Mouse (Mus musculus) forebrain, embryonic 16.5 days (tissue): ENCODE measurements at regions not wholly inside any gene's neighbourhood (a gene's known extent, or its start where the extent isn't known, plus 50 kb on each side); places are given as distances from the start of the nearest gene placed in this dataset.

Experiments used
- ATAC-seq: fragments of 200-750 bp; cut with Nextera tagmentation; 2 replicates; pipeline ENCODE4 v1.8.0; 2017; ENCODE audit warnings: mild to moderate bottlenecking, moderate library complexity
- H3K27ac ChIP-seq: fragments of 300-500 bp; sonication (generic); 2 replicates; pipeline ENCODE4 v1.5.1; 2014; ENCODE audit warnings: low read length, control low read depth
- H3K27me3 ChIP-seq: fragments of 300-500 bp; sonication (generic); replicated peaks from 2 replicates; pipeline ENCODE4 v1.6.1; 2014; ENCODE audit warnings: low read length; ENCODE audit not compliant: control insufficient read depth, insufficient read depth
- H3K36me3 ChIP-seq: fragments of 300-500 bp; sonication (generic); 2 replicates; pipeline ENCODE4 v1.6.1; 2014; ENCODE audit not compliant: control insufficient read depth, insufficient read depth
- H3K4me1 ChIP-seq: fragments of 300-500 bp; sonication (generic); replicated peaks from 2 replicates; pipeline ENCODE4 v1.6.1; 2014; ENCODE audit warnings: low read length; ENCODE audit not compliant: control insufficient read depth, insufficient read depth
- H3K4me2 ChIP-seq: fragments of 300-500 bp; sonication (generic); 2 replicates; pipeline ENCODE4 v1.6.1; 2014; ENCODE audit warnings: mild to moderate bottlenecking, low read length, control low read depth
- H3K4me3 ChIP-seq: fragments of 300-500 bp; sonication (generic); replicated peaks from 2 replicates; pipeline ENCODE4 v1.5.1; 2014; ENCODE audit warnings: mild to moderate bottlenecking, low read length, control low read depth
- H3K9ac ChIP-seq: fragments of 300-500 bp; sonication (generic); replicated peaks from 2 replicates; pipeline ENCODE4 v1.6.1; 2014; ENCODE audit warnings: low read depth, low read length, control low read depth
- H3K9me3 ChIP-seq: fragments of 300-500 bp; sonication (generic); 2 replicates; pipeline ENCODE4 v1.6.1; 2016; ENCODE audit warnings: low read length; ENCODE audit not compliant: control insufficient read depth
- WGBS: fragments of 180-500 bp; shearing (Covaris S2); extraction: QIAGEN DNeasy Blood & Tissue Kit; methylation state at CpG from one replicate; pipeline ENCODE4 v1.1.7; 2014; 5-methylcytosine and 5-hydroxymethylcytosine counted together

GRCm38 (mm10) chr1:159433521-159433920, 90.0 kb upstream of the Tnr start:
- no peaks in the 10 kb centered on the region for H3K27me3 ChIP-seq
- H3K9me3 ChIP-seq = no peaks in the 10 kb centered on the region
- WGBS = 95% methylated on average over 4 of the region's 4 CpGs
- no peak overlapping the region for H3K27ac ChIP-seq
- no peaks in the 10 kb centered on the region for H3K4me1 ChIP-seq
- ATAC-seq = no peak
- H3K36me3 ChIP-seq = no peaks in the 10 kb centered on the region
- H3K9ac ChIP-seq = no peak overlapping the region
- no peak overlapping the region for H3K4me2 ChIP-seq
- no peak overlapping the region for H3K4me3 ChIP-seq

DNA sequence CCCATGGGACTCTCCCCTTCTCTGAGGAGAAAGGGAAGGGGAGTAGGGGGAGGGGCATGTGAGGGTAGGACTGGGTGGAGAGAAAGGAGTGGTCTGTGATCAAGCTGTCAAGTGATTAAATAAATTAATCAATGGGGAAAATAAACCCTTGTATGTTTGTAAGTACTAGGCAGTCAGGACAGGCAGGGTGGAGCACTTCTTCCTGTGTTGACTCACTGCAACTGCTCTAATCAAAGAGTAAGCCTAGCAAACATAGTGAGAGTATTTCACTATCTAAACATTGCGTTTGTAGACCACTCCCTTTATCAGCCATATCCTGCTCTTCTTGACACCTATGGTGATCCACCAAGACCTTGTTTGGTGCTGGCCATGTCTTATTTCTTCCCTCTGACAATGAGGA, 82.8 kb upstream of the Tnr start:
- no peaks in the 10 kb centered on the region for H3K36me3 ChIP-seq
- no peaks in the 10 kb centered on the region for H3K9me3 ChIP-seq
- WGBS = 71% methylated on average over 1 of the region's 1 CpGs
- ATAC-seq = no peak
- H3K4me1 ChIP-seq = peaks cover 5% of the 10 kb centered on the region
- H3K4me2 ChIP-seq = no peak overlapping the region
- H3K27ac ChIP-seq = no peak overlapping the region
- no peak overlapping the region for H3K4me3 ChIP-seq
- no peaks in the 10 kb centered on the region for H3K27me3 ChIP-seq
- no peak overlapping the region for H3K9ac ChIP-seq

GRCm38 (mm10) chr1:159444093-159444492, 79.5 kb upstream of the Tnr start:
- Histone ChIP-seq H3K4me3 (no peak overlapping the region), H3K4me1 (peaks cover 5% of the 10 kb centered on the region), H3K4me2 (no peak overlapping the region), H3K27ac (no peak overlapping the region), H3K9ac (no peak overlapping the region), H3K36me3 (no peaks in the 10 kb centered on the region), H3K9me3 (no peaks in the 10 kb centered on the region), H3K27me3 (no peaks in the 10 kb centered on the region)
- 73% methylated on average over 1 of the region's 1 CpGs for WGBS
- no peak for ATAC-seq

DNA sequence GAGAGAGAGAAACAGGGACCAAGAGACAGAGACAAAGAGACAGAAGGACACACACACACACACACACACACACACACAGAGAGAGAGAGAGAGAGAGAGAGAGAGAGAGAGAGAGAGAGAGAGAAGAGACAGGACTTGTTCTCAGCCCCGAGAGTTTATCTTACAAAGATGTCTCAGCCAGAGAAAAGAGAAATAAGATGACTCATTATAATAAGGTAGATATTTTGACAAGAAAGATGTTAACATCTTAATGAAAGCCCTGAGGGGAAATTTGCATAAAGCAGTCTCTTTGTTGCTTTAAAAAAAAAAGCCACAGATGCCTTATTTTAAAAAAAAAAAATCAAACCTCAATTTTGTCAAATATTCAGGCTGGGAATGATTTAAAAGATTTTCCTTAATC, 78.1 kb upstream of the Tnr start:
- no peaks in the 10 kb centered on the region for H3K36me3 ChIP-seq
- H3K27ac ChIP-seq = peak overlapping the region; percentile 47; the same call in 1 of the 2 replicates
- H3K4me1 ChIP-seq = peaks cover 5% of the 10 kb centered on the region
- peak; percentile 51 for ATAC-seq
- H3K4me3 ChIP-seq = no peak overlapping the region
- no peak overlapping the region for H3K4me2 ChIP-seq
- no peaks in the 10 kb centered on the region for H3K27me3 ChIP-seq
- no peak overlapping the region for H3K9ac ChIP-seq
- H3K9me3 ChIP-seq = no peaks in the 10 kb centered on the region
- 25% methylated on average over 1 of the region's 1 CpGs for WGBS

DNA sequence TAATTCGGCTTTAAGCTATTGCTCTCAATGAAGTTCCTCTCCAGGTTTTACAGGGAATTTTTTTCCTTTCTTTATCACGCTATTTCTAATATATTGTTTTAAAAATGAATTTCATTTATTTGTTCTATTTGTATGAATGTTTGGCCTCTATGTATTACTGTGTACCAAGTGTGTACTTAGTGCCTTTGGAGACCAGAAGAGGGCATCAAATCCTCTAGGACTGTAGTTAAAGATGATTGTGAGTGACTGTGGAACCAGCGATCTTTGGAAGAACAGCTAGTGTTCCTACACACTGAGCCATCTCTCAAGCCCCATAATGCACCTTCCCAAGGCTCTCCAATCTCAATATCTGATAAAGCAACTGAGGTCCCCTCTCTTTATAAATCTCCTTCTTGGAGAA, 72.1 kb upstream of the Tnr start:
- H3K27ac ChIP-seq = no peak overlapping the region
- no peak overlapping the region for H3K4me2 ChIP-seq
- H3K9ac ChIP-seq = no peak overlapping the region
- 80% methylated on average over 3 of the region's 3 CpGs for WGBS
- no peaks in the 10 kb centered on the region for H3K4me1 ChIP-seq
- H3K36me3 ChIP-seq = no peaks in the 10 kb centered on the region
- H3K4me3 ChIP-seq = no peak overlapping the region
- no peaks in the 10 kb centered on the region for H3K27me3 ChIP-seq
- H3K9me3 ChIP-seq = no peaks in the 10 kb centered on the region
- ATAC-seq = no peak

DNA sequence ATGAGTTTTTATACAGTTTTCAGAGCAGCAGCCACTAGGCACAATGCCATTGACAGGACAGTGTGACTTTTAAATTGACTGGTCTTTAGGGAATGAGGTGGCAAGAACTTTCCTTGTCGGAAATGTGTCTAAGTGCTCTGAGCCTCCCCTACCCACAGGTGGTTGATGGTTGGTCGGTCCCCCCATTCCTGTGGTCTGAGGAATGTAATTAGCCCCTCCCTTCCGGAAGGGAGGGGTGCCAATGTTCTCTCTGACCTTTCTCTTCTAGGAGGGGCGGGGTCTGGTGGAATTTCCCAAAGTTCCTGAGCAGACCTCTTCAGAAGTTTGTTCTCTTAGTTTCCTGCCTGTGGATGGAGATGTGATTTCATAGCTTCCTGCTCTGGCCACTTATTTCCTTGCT, 62.7 kb upstream of the Tnr start:
- Histone ChIP-seq H3K4me1 (no peaks in the 10 kb centered on the region), H3K9ac (no peak overlapping the region), H3K27ac (no peak overlapping the region), H3K9me3 (no peaks in the 10 kb centered on the region), H3K36me3 (no peaks in the 10 kb centered on the region), H3K27me3 (no peaks in the 10 kb centered on the region), H3K4me2 (no peak overlapping the region), H3K4me3 (no peak overlapping the region)
- WGBS = 77% methylated on average over 4 of the region's 4 CpGs
- ATAC-seq = no peak

DNA sequence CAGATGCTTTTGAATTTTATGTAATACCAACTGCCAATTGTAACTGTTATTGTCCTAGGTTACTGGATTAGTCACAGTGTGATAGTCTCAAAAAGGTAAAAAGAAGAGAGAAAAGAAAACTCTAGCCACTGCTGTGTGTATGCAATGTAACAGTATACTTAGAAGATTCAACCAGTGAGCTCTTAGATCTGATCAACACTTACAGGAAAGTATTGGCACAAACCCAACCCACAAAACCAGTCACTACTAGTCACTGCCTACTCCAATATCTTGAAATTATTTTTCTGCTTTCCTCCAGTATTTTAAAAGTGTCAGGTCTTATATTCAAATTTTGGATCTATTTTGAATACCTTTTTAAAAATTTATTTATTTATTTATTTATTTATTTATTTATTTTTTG, 52.6 kb upstream of the Tnr start:
- no peak overlapping the region for H3K4me2 ChIP-seq
- H3K4me1 ChIP-seq = no peaks in the 10 kb centered on the region
- H3K4me3 ChIP-seq = no peak overlapping the region
- ATAC-seq = no peak
- H3K27me3 ChIP-seq = no peaks in the 10 kb centered on the region
- no peak overlapping the region for H3K27ac ChIP-seq
- no peaks in the 10 kb centered on the region for H3K9me3 ChIP-seq
- H3K9ac ChIP-seq = no peak overlapping the region
- H3K36me3 ChIP-seq = no peaks in the 10 kb centered on the region
